Mouse (Mus musculus) megakaryocyte-erythroid progenitor cell, adult 5-6 weeks (primary cell): ENCODE data around the gene Ccl27b. TPM values are rescaled to one million over a fixed set of nuclear protein-coding genes. Genes with fewer than 3 reads are reported as not detected.
"Not testable (repeated sequence)": the region's sequence is repeated elsewhere in the genome, so short reads cannot be mapped to it uniquely, and the experiment has no call there.

ENCODE experiments used
- ATAC-seq: replicated peaks from 2 replicates; pipeline ENCODE4 v1.8.0; 2016; ENCODE audit warnings: mild to moderate bottlenecking, inconsistent platforms; ENCODE audit not compliant: severe bottlenecking, poor library complexity, low FRiP score, low TSS enrichment
- total RNA-seq, 2 experiments: library from RNA; stranded (forward) in 1 of 2; stranded (reverse) in 1 of 2; fragments of 200-1000, 215-1000 nt in 1 of 2; fragments of >200 nt in 1 of 2; fragmentation: Nextera tagmentation in 1 of 2; gene quantifications; 2 replicates each; pipeline ENCODE4 v1.2.3; 2014 to 2017

The Ccl27b gene
- total RNA-seq (2014; fragmentation: Nextera tagmentation), result not detected in 2 replicates
- total RNA-seq (2017), result not detected in 2 replicates

GRCm38 (mm10) chr4:42654951-42655350 is at the start of gene Ccl27b:
Gene Ccl27b (plus strand): TSS chr4:42655251.
- not testable (repeated sequence) for ATAC-seq

- not testable (repeated sequence) for ATAC-seq
These were observed 43.2 kb upstream of the Ccl27b start, which contains the start of gene Gm10591 for GRCm38 (mm10) chr4:42611895-42612294. Gene Gm10591 (plus strand): TSS chr4:42612195.

- ATAC-seq, result not testable (repeated sequence)
These were observed 25.6 kb upstream of the Ccl27b start, which contains the start of gene Gm2564 for GRCm38 (mm10) chr4:42629419-42629818. Gene Gm2564 (plus strand): TSS chr4:42629719.

GRCm38 (mm10) chr4:42661793-42662192 is 6.7 kb downstream of the Ccl27b start, which contains the start of gene Il11ra2:
Gene Il11ra2 (minus strand): TSS chr4:42661893.
- ATAC-seq, result not testable (repeated sequence)

- not testable (repeated sequence) for ATAC-seq
These were observed 20.4 kb downstream of the Ccl27b start for GRCm38 (mm10) chr4:42675415-42675814.

GRCm38 (mm10) chr4:42679365-42679764 is 24.3 kb downstream of the Ccl27b start:
- not testable (repeated sequence) for ATAC-seq

GRCm38 (mm10) chr4:42680374-42681356 is 25.6 kb downstream of the Ccl27b start:
- ATAC-seq, result not testable (repeated sequence)

- ATAC-seq, result not testable (repeated sequence)
These were observed 26.6 kb downstream of the Ccl27b start for GRCm38 (mm10) chr4:42681473-42682182.

GRCm38 (mm10) chr4:42682183-42682524 is 27.1 kb downstream of the Ccl27b start:
- not testable (repeated sequence) for ATAC-seq

Other genes with a start within 250 kb of the Ccl27b start
- not detected in 2 replicates for gene Gm21586, start 215.9 kb upstream of the Ccl27b start, total RNA-seq (2014; fragmentation: Nextera tagmentation)
- gene Gm21586, start 215.9 kb upstream of the Ccl27b start, total RNA-seq (2017), result not detected in 2 replicates
- 0.42 and 1.4 TPM in 2 replicates for gene Gm2163, start 188.5 kb upstream of the Ccl27b start, total RNA-seq (2014; fragmentation: Nextera tagmentation)
- gene Gm2163, start 188.5 kb upstream of the Ccl27b start, total RNA-seq (2017), result 0.23 TPM in 1 of 2 replicates, not detected in the other
- not detected in 2 replicates for gene Fam205a2, start 127.1 kb upstream of the Ccl27b start, total RNA-seq (2014; fragmentation: Nextera tagmentation)
- gene Fam205a2, start 127.1 kb upstream of the Ccl27b start, total RNA-seq (2017), result 0.08 TPM in 1 of 2 replicates, not detected in the other
- not detected in 2 replicates for gene Gm10591, start 43.1 kb upstream of the Ccl27b start, total RNA-seq (2014; fragmentation: Nextera tagmentation)
- not detected in 2 replicates for gene Gm10591, start 43.1 kb upstream of the Ccl27b start, total RNA-seq (2017)
- gene Gm2564, start 25.5 kb upstream of the Ccl27b start, total RNA-seq (2014; fragmentation: Nextera tagmentation), result not detected in 2 replicates
- not detected in 2 replicates for gene Gm2564, start 25.5 kb upstream of the Ccl27b start, total RNA-seq (2017)
- gene Il11ra2, start 6.6 kb downstream of the Ccl27b start, total RNA-seq (2014; fragmentation: Nextera tagmentation), result not detected in 2 replicates
- gene Il11ra2, start 6.6 kb downstream of the Ccl27b start, total RNA-seq (2017), result not detected in 2 replicates
- gene 4930578G10Rik, start 80.3 kb downstream of the Ccl27b start, total RNA-seq (2014; fragmentation: Nextera tagmentation), result not detected in 2 replicates
- gene 4930578G10Rik, start 80.3 kb downstream of the Ccl27b start, total RNA-seq (2017), result not detected in 2 replicates
- gene Ccl19, start 101.3 kb downstream of the Ccl27b start, total RNA-seq (2014; fragmentation: Nextera tagmentation), result not detected in 2 replicates
- not detected in 2 replicates for gene Ccl19, start 101.3 kb downstream of the Ccl27b start, total RNA-seq (2017)
- gene Ccl21a, start 118.7 kb downstream of the Ccl27b start, total RNA-seq (2014; fragmentation: Nextera tagmentation), result not detected in 2 replicates
- not detected in 2 replicates for gene Ccl21a, start 118.7 kb downstream of the Ccl27b start, total RNA-seq (2017)
- 0.94 TPM in 1 of 2 replicates, not detected in the other for gene Fam205a1, start 198.6 kb downstream of the Ccl27b start, total RNA-seq (2014; fragmentation: Nextera tagmentation)
- gene Fam205a1, start 198.6 kb downstream of the Ccl27b start, total RNA-seq (2017), result not detected in 2 replicates
- gene Gm12394, start 201.5 kb downstream of the Ccl27b start, total RNA-seq (2014; fragmentation: Nextera tagmentation), result not detected in 2 replicates
- gene Gm12394, start 201.5 kb downstream of the Ccl27b start, total RNA-seq (2017), result not detected in 2 replicates
- not detected in 2 replicates for gene Fam205c, start 219.0 kb downstream of the Ccl27b start, total RNA-seq (2014; fragmentation: Nextera tagmentation)
- not detected in 2 replicates for gene Fam205c, start 219.0 kb downstream of the Ccl27b start, total RNA-seq (2017)